Mouse (Mus musculus): ENCODE measurements at regions not wholly inside any gene's neighbourhood (a gene's known extent, or its start where the extent isn't known, plus 50 kb on each side); places are given as distances from the start of the nearest gene placed in this dataset.
"Not testable (repeated sequence)": the region's sequence is repeated elsewhere in the genome, so short reads cannot be mapped to it uniquely, and the experiment has no call there.

DNA sequence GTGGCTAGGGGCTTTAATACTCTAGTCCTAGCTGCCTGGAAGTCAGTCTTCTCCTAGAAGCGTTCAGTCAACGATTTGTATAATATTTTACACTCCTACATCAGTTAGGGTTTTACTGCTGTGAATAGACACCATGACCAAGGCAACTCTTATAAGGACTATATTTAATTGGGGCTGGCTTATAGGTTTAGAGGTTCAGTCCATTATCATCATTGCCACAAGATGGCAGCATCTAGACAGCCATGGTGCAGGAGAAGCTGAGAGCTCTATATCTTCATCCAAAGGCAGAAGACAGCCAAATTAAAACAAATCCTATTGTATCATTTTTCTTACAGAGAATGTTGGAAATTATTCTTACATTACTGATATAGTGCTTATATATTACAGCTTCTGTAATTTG lies 167.0 kb upstream of the Ndn start:
- DNase-seq = no peak

DNA sequence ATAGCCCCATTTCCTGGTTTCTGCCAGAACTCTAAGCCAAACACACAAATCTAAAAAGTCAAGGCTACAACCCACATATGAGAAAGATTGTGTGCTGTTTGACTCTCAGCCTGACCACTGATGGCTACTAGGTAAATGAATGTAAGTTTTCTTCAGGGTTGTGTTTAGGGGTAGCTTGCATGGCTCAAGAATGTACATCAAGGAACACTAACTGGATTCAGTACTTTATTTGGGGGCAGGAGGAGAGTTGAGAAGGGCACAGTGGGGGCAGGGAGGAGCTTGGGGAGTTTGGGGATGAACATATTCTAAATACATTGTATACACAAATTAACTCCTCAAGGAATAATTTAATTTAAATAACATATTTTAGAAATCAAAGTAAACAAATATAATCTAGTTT lies 137.8 kb upstream of the Ndn start:
- DNase-seq = no peak

DNA sequence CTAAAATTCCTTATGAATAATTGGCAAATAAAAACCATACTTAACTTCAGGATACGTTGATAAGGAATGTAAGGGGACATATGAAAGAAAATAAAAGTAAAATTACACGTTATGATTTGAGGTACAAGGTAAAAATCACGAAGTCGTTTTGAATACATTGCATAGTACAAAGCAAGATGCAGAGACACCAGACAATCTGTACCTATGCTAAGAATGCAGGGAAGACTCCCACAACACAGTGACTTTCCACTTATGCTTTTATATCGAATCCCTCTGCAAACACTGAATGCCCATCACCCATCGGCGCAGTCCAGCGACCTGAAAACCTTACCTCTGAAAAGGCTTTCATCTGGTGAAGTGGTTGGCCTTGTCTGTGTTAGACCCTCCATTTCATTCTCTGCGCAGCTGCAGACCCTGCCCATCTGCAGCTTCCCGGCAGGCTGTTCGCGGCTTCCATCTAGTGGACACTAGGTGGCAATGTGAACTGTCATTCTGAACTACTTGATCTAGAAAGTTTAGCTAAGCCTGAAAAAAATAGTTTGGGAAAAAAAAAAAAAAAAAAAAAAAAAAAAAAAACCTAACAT lies 137.2 kb upstream of the Ndn start:
- DNase-seq = no peak

DNA sequence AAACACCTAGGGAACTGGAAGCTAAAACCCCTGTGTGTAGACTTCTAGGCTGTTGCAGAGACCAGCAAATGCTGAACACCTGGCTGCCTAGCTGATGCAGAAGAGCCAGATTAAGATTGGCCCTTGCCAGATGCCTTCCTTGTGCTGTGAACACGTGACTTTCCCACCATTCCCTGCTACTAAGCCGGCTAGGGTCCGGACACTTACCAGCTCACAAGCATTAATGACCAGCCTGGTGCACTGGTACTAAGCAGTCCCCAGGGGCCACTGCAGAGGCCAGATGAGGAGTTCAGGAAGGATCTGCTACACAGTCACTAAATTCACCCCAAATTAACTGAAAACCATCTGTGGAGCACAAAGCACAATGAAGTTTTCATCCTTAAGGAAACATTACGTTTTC lies 121.2 kb upstream of the Ndn start:
- no peak for DNase-seq

DNA sequence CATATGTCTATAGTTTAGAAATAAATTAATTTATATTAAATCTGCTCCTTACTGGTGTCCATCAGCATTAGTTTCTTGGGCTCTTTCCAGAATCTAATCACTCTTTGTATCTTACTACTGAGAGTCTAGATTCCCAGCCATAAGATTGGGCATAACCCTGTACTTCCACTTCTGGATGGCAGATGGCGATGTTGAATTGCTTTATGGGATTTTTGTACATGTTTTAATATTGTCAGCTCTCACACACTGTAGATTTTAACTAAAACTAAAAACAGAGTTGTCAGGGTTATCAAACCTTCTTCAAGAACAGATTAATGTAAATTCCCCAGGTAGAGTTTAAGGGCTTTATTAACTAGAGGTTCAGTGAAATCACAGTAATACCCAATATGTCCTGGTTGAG lies 118.6 kb upstream of the Ndn start:
- no peak for DNase-seq

DNA sequence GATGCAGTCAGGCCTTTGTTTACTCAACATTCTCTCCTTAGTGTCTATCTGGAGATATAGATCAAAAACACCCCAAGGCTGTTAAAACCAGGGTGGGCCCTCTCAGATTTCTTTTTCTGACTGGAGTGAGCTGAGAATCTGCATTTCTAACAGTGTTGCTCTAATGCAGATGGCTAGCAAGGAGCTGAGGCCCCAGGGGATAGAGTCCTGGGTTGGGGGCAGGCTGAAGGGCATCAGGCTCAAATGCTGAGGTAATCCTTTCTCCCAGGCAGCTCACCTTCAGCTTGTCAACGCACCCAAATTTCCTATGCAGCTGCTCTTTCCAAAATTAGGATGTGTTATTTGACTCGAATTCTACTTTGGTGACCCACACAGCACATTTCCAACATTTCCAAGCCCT lies 115.7 kb upstream of the Ndn start:
- no peak for DNase-seq

DNA sequence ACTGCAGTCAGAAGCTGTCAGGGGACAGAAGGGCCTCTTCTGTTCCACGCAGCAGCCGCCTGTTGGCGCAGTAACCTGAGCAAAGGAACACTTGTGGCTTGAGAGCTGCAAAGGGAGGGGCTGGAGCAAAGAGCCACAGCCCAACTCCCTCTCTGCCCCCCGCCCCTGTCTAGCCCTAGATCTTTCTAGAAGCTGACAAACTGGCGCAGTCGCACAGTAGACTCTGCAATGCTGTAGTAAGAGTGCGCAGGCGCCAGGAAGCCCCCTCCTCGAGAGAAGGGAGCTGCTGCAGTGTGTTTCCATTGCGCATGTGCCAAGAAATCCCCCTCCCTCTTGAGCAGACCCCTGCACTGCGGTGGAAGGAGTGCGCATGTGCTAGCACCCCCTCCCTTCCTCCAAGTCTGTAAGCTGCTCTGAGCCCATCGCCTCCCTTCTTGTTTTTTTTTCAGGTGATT lies 115.2 kb upstream of the Ndn start:
- peak; percentile 7 for DNase-seq

DNA sequence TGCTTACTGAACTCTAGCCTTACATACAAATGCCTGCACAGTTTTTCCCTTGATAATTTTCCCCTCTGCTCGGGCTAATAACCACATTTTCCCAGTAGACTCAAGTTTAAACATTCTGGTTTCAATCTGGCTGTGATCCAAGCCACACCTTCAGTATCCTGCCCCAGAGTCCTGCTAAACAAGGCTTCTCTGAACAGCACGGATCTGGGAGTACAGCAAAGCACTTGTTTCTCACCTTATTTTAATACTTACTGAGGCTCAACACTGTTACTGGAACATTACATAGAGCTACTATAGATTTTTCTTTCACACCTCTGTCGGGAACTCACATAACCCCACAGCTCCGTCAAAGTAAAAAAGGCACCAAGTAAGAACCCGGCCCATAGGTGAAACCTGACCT lies 114.3 kb upstream of the Ndn start:
- no peak for DNase-seq

DNA sequence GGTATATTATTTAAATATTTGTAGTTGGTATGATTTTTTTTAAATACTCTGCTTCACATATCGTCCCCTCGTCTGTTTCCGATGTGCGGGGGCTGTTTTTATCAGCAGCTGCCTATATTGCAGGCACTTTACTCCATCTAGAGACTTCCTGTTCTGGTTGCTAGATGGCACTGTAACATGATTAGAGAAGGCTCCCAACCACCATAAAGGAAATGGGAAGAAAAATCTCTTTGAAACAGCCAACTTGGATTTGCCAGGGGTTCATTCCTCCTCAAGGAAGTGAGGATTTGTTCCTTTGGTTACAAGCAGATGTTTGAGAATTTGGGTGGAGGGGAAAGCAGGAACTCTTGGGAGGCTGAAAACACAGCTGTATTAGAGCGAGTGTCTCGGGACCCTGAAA lies 112.3 kb upstream of the Ndn start:
- DNase-seq = no peak

DNA sequence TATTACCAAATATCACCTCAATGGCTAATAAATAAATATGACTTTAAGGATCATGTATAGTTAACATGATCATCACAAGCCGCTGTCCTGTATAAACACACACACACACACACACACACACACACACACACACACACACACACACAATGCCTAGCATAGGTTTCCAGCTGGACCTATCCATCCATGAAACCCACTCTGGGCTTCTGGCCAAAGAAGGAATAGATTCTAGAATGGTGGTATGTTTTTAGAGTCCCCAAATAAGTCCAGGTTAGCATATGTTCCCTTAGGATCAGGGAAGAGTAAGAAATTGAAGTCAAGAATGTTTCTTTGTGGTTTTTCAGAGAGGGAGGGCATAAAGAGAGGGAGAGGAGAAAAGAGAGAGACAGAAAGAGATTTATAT lies 110.6 kb upstream of the Ndn start:
- DNase-seq = no peak

DNA sequence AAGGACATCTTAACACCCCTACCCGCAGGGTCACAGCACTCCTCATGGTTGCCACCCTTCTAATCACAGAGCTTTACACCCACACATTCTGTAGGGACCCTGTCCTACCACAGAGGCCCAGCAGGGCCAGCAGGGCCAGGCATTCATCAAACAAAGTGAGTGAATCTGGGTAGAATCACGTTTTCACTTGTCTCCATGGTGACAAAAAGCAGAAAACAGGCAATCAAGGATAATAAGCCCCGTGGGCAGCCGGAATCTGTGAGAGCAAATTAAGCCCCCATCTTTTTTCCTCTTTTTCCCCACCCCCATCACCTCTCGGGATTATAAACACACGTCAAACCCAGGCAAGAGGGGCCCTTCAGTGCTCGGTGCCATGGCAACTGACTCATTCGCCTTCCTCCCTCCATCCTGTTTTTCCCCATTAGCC lies 84.7 kb upstream of the Ndn start:
- DNase-seq = no peak

DNA sequence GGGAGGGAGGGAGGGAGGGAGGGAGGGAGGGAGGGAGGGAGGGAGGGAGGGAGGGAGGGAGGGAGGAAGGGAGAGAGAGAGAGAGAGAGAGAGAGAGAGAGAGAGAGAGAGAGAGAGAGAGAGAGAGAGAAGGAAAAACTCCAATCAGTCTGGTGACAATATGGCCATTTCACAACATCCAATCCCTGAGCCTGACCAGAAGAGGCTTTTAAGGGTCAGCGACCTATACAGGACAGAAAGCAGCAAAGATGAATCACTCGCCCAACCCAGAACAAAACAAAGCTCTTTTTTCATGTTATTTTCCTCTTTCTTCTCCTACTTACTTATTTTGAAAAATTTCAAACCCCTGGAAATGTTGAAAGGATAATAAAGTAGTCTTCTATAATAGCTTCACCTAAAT lies 84.2 kb upstream of the Ndn start:
- not testable (repeated sequence) for DNase-seq

DNA sequence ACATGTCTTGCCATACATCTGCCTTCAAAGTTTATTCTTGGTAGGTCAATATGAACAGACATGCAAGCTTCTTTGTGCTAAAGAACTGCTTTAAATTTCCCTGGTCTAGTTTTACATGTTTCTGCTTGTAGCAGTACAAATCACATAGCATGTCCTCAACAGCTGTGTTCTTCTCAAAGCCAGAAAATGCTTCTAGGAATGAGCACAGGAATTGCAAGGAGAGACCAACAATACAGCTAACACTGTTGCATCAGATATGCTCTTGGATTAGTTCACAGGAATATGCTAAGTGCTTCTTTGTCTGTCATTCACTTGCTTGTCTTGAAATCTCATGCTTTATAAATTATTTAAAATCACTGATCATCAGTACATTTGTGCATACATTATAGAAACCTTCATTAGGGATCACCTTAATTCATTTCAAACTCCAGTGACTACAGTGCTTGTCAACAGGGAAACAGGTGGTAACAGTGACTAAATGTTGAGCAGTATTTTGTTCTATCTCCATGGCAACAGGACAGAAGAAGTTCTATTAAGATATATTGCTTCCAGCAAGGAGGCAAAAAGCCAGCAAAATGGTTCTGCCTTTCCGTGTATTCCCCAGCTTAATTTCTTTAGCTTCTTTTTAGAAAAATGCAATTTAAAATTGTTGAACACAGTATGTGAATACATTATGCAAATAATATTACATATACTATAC lies 77.1 kb upstream of the Ndn start:
- no peak for DNase-seq

DNA sequence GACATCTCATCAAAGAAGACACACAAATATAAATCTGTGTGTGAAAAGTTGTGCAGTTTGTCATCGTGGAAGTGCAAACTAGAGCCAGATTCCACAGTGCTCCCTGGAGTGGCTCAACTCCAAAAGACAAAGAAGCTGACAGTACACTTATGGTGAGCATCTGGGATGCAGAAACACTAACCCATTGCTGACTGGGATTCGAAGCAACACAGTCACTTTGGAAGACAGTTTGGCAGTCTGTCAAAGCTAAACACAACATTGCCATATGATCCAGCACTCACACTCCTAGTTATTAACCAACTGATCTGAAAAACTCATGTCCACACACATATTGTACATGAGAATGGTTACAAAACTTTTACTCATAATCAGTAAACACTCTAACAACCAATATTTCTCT lies 70.2 kb upstream of the Ndn start:
- DNase-seq = no peak

DNA sequence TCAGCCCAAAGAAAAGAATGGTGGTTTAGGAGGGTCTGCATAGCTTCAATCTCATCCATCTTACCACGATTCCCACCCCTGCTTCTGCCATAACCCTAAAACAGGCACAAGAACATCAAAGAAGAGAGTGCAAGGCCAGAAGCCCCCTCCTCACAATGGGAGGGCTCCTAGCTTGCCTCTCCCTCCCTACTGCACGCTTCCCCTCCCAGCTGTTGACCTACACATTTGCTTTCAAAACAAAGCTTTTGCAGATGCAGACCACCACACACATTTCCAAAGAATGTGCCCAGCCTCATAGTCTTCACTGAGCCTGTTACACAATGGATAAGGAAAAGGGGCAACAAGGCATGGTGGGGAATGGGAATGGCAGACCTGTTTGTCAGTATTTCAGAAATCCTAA lies 67.9 kb upstream of the Ndn start:
- DNase-seq = no peak

DNA sequence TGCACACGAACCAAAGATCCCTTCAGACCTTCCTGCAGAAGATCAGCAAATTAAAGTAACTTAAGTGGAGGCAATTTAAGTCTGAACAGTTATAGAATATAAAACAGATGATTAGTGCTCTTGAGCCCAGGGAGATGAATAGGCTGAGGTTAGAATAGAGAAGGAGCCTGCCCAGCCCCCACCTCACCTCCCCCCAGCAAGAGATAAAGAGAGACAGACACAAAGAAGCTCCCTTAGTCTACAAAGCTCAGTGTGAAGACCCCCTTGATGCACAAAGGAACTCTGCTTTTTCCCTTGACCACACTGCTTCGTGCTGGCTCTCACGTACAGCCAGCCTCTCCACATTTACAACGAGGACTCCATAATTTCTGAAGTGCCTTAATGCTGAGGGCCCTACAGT lies 67.3 kb upstream of the Ndn start:
- no peak for DNase-seq

Data from adrenal gland, postnatal 25 days (tissue).